Mouse (Mus musculus): ENCODE results near the gene Olfr1394. TPM values are rescaled to one million over a fixed set of nuclear protein-coding genes. Genes with fewer than 3 reads are reported as not detected.

Olfr1394 gene
- polyA plus RNA-seq, 1 experiment from 2014 or later: not detected

Other genes with a start within 250 kb of the Olfr1394 start
- 2.4 and 2.9 TPM in 2 replicates for gene Psme2b, start 208.2 kb upstream of the Olfr1394 start, polyA plus RNA-seq (2015; fragmentation: Nextera tagmentation; extraction: Ambion mirVana)
- not detected in 2 replicates for gene Olfr56, start 175.5 kb upstream of the Olfr1394 start, polyA plus RNA-seq (2015; fragmentation: Nextera tagmentation; extraction: Ambion mirVana)
- 0.46 and 0.53 TPM in 2 replicates for gene 9930111J21Rik1, start 175.0 kb upstream of the Olfr1394 start, polyA plus RNA-seq (2015; fragmentation: Nextera tagmentation; extraction: Ambion mirVana)
- gene Gm12185, start 162.2 kb upstream of the Olfr1394 start, polyA plus RNA-seq (2015; fragmentation: Nextera tagmentation; extraction: Ambion mirVana): not detected in 2 replicates
- 0.57 and 0.67 TPM in 2 replicates for gene Tgtp1, start 160.2 kb upstream of the Olfr1394 start, polyA plus RNA-seq (2015; fragmentation: Nextera tagmentation; extraction: Ambion mirVana)
- gene 9930111J21Rik2, start 103.1 kb upstream of the Olfr1394 start, polyA plus RNA-seq (2015; fragmentation: Nextera tagmentation; extraction: Ambion mirVana): 0.93 and 1.0 TPM in 2 replicates
- gene Tgtp2, start 90.2 kb upstream of the Olfr1394 start, polyA plus RNA-seq (2015; fragmentation: Nextera tagmentation; extraction: Ambion mirVana): 0.32 TPM in 1 of 2 replicates, not detected in the other
- 1.7 and 2.1 TPM in 2 replicates for gene Ifi47, start 77.8 kb upstream of the Olfr1394 start, polyA plus RNA-seq (2015; fragmentation: Nextera tagmentation; extraction: Ambion mirVana)
- not detected in 2 replicates for gene Olfr1396, start 39.5 kb upstream of the Olfr1394 start, polyA plus RNA-seq (2015; fragmentation: Nextera tagmentation; extraction: Ambion mirVana)
- gene Olfr1395, start 12.1 kb upstream of the Olfr1394 start, polyA plus RNA-seq (2015; fragmentation: Nextera tagmentation; extraction: Ambion mirVana): not detected in 2 replicates
- gene Btnl9, start 32.8 kb downstream of the Olfr1394 start, polyA plus RNA-seq (2015; fragmentation: Nextera tagmentation; extraction: Ambion mirVana): 2.6 and 5.6 TPM in 2 replicates
- 40.5 and 41.9 TPM in 2 replicates for gene Zfp62, start 48.9 kb downstream of the Olfr1394 start, polyA plus RNA-seq (2015; fragmentation: Nextera tagmentation; extraction: Ambion mirVana)
- gene Mgat1, start 89.8 kb downstream of the Olfr1394 start, polyA plus RNA-seq (2015; fragmentation: Nextera tagmentation; extraction: Ambion mirVana): 66.7 and 75.0 TPM in 2 replicates
- not detected in 2 replicates for gene Olfr1393, start 123.9 kb downstream of the Olfr1394 start, polyA plus RNA-seq (2015; fragmentation: Nextera tagmentation; extraction: Ambion mirVana)
- gene Olfr1392, start 130.9 kb downstream of the Olfr1394 start, polyA plus RNA-seq (2015; fragmentation: Nextera tagmentation; extraction: Ambion mirVana): 0.10 and 0.15 TPM in 2 replicates
- gene Olfr10, start 150.4 kb downstream of the Olfr1394 start, polyA plus RNA-seq (2015; fragmentation: Nextera tagmentation; extraction: Ambion mirVana): not detected in 2 replicates
- gene Olfr1391, start 168.4 kb downstream of the Olfr1394 start, polyA plus RNA-seq (2015; fragmentation: Nextera tagmentation; extraction: Ambion mirVana): not detected in 2 replicates
- not detected in 2 replicates for gene Olfr1390, start 180.8 kb downstream of the Olfr1394 start, polyA plus RNA-seq (2015; fragmentation: Nextera tagmentation; extraction: Ambion mirVana)